Mouse (Mus musculus) bone marrow, adult 2 months (tissue): Measurements from ENCODE around the gene Cd247.

Experiments
- CTCF ChIP-seq: fragments of 200-500 bp; IDR thresholded peaks from 2 replicates; pipeline ENCODE4 v1.5.1; 2011; ENCODE audit warnings: low read length, control low read depth; ENCODE audit not compliant: control insufficient read depth, insufficient read depth
- POLR2A ChIP-seq: fragments of 200-500 bp; IDR thresholded peaks from 2 replicates; pipeline ENCODE4 v1.6.1; 2011; ENCODE audit warnings: low read depth, mild to moderate bottlenecking, control low read depth, low read length, borderline replicate concordance; ENCODE audit not compliant: control insufficient read depth

DNA sequence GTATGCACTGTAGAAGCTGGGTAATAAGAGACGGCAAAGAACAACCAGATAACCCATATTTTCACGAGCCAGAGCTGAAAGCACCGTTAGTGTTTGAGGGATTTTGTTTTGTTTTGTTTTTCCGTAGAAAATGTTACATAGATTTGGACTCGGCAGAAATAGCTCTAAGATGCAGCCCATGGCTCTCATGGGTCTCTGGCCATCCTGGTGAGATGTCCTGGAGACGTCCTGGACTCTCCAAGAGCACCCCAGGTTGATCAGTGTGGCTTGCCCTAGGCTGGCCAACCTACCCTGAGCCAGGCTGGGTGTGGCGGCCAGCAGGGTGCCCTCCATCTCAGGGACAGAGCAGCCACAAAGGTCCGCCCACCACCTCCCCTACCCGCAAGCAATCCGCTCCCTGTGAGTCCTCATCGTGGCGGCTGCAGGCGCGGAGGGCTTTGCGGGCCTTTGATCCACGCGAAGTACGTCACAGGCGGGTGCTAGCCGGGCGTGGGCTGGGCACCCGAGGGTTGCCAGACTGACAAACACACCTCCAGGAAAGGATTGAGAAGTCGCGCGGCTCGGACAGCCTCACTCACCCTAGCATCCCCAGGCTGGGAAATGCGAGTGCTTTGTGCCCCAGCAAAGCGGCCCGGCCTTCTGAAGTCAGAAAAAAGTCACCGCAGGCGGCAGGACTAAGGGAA is 52.2 kb downstream of the Cd247 start:
- TF ChIP-seq POLR2A (no peak), CTCF (no peak)
